Mouse (Mus musculus) hematopoietic stem cell, adult 5-6 weeks (primary cell): ENCODE measurements around the gene Msh4. TPM values are rescaled to one million over a fixed set of nuclear protein-coding genes. Genes with fewer than 3 reads are reported as not detected.

Experiments used
- ATAC-seq, 2 experiments: fragments of 125-278 bp in 1 of 2; replicated peaks in 1 of 2; 2 replicates each; pipeline ENCODE4 v1.8.0; 2016 to 2017; ENCODE audit warnings: inconsistent platforms in 2 of 2, mild to moderate bottlenecking in 2 of 2, moderate number of reproducible peaks in 2 of 2, low read depth in 1 of 2, moderate TSS enrichment in 1 of 2; ENCODE audit not compliant: low FRiP score in 2 of 2, poor library complexity in 2 of 2, severe bottlenecking in 2 of 2, insufficient read depth in 1 of 2, low TSS enrichment in 1 of 2
- total RNA-seq: library from RNA; stranded (forward); fragments of 172-1452, 232-1000 nt; gene quantifications from 2 replicates; pipeline ENCODE4 v1.2.3, GENCODE M21; 2017

The Msh4 gene
- total RNA-seq: 0.20 and 0.44 TPM in 2 replicates

- ATAC-seq: no peak
Measured at GRCm38 (mm10) chr3:153906136-153906871, at the start of gene Msh4. Msh4 (minus strand) TSS chr3:153906138.

- no peak for ATAC-seq
Measured at GRCm38 (mm10) chr3:153948176-153948575, 42.2 kb upstream of the Msh4 start.

- ATAC-seq: no peak
Measured at GRCm38 (mm10) chr3:153947271-153947670, 41.3 kb upstream of the Msh4 start.

DNA sequence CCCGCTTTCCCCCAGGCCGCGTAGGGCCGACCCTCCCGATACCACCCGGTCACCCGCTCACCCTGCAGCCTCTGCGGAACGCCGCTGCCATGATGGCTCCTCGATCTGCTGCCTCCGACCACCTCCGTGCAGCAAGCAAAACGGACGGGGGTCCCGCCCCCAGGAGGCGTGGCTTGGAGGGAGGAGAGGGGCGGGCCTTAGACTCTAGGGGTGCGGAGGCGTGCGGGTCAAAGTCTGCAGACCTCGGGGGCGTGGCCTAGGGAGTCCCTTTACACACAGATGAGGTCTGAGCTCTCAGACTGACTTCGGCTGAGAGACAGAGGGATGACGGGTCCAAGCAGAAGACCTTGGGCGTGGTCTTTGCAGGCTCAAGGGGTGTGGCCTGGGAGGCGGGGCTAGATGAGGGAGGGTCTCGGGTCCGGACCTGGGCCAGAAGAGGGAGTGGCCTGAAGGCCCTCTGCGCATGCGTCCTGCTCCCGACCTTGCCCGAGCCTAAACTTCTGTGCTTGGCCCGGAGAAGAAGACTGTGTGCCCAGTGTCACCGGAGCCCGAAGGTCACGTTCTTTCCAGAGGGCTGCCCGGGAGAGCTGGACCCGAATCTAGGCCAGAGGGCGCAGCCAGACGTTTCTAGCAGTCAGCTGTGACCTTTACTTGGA is 38.5 kb upstream of the Msh4 start, which contains the start of gene Acadm:
Gene Acadm, minus strand, starts transcription at position 298 of the 656 bp plus-strand sequence.
- ATAC-seq: peak; percentile 93 to 97

- ATAC-seq: peak; percentile 50 to 65
Measured at GRCm38 (mm10) chr3:153943901-153944334, 38.0 kb upstream of the Msh4 start.

GRCm38 (mm10) chr3:153943003-153943640 is 37.2 kb upstream of the Msh4 start:
- no peak for ATAC-seq

DNA sequence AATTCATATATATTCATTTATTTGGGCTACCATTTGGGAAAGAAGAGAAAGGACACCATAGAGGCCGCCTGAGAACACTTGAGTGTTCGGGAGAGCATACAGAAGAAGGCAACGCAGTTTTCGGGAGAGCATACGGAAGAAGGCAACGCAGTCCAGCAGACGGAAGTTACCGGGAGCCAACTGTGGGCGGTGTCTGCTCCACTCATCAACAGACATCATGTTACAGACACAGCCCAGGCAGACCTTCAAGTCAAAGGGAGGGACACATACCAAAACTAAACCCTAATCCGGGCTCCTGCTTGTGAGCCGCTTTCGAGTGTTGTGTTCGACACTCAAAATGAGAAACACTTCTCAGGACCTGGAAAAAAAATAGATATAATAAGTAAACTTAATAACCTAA is 35.7 kb upstream of the Msh4 start:
- no peak for ATAC-seq

- ATAC-seq: no peak
Measured at GRCm38 (mm10) chr3:153940486-153940885, 34.5 kb upstream of the Msh4 start.

DNA sequence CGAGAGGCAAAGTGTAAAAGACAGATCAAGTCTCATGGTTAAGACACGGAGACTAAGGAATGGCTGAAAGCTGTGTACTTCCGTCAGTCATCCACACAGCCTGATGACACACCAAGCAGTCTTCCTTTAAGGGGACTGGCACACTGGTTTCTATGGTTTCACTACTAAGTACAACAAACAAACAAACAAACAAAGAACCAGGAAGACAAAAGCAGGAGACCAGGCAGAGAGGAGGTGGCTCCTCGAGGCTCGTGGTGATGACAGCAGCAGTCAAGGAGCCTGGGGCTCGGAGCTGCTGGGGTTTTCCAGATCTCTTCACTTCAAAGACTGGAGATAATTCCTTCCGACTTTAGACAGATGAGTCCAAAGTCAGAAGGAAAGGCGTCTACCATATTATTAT is 34.1 kb upstream of the Msh4 start:
- no peak for ATAC-seq

GRCm38 (mm10) chr3:153937116-153937810 is 31.3 kb upstream of the Msh4 start:
- ATAC-seq: no peak

DNA sequence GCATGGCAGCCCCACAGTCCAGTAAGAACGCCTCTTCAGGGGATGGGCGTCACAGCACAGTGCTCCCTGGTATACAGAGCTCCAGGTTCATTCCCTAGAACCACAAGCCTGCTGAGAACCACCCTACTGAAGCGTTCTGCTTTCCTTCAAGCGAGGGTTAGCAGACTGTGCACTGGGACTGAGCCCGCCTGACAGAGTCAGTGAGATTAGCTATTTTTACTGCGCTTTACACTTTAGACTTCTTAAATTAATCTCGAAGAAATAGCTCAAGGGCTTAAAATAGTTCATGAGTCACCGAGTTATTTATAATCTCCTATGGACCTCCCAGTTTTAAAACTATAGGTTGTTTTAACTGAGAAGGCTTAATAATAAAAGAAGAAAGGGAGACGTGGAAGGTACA is 29.9 kb upstream of the Msh4 start:
- no peak for ATAC-seq

DNA sequence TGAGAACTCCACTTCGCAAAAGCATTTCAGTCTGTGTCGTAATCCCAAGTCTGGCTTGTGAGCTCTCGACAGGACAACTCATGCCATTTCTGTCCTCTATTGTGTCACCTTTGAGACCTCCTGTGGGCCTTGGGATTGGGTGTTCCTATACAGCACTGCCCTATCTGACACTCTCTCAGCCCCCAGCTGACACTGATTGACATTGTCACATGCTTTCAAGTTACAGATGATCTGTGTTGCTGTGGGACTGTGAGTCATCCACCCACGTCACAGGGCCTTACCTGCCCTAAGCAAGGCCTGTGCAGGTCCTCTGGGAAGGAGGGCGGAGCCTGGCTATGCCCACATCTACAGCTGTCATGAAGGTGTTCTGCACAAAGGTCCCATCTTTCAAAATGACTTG is 26.5 kb upstream of the Msh4 start:
- no peak for ATAC-seq

- peak; percentile 12 to 53; a peak in 1 of 4 replicates for ATAC-seq
Measured at GRCm38 (mm10) chr3:153929526-153929925, 23.6 kb upstream of the Msh4 start.

GRCm38 (mm10) chr3:153926333-153926732 is 20.4 kb upstream of the Msh4 start:
- no peak for ATAC-seq

- no peak for ATAC-seq
Measured at GRCm38 (mm10) chr3:153921147-153921910, 15.4 kb upstream of the Msh4 start.

- ATAC-seq: no peak
Measured at GRCm38 (mm10) chr3:153917200-153917599, 11.3 kb upstream of the Msh4 start.
